Mouse (Mus musculus) cerebellum, postnatal 25 days (tissue): ENCODE data around the gene Ffar4.

ENCODE experiments used
- DNase-seq, 2 experiments: peaks; one replicate each; pipeline ENCODE4 v3.0.0; 2021; ENCODE audit warnings: mixed read lengths in 2 of 2

Gene Ffar4

DNA sequence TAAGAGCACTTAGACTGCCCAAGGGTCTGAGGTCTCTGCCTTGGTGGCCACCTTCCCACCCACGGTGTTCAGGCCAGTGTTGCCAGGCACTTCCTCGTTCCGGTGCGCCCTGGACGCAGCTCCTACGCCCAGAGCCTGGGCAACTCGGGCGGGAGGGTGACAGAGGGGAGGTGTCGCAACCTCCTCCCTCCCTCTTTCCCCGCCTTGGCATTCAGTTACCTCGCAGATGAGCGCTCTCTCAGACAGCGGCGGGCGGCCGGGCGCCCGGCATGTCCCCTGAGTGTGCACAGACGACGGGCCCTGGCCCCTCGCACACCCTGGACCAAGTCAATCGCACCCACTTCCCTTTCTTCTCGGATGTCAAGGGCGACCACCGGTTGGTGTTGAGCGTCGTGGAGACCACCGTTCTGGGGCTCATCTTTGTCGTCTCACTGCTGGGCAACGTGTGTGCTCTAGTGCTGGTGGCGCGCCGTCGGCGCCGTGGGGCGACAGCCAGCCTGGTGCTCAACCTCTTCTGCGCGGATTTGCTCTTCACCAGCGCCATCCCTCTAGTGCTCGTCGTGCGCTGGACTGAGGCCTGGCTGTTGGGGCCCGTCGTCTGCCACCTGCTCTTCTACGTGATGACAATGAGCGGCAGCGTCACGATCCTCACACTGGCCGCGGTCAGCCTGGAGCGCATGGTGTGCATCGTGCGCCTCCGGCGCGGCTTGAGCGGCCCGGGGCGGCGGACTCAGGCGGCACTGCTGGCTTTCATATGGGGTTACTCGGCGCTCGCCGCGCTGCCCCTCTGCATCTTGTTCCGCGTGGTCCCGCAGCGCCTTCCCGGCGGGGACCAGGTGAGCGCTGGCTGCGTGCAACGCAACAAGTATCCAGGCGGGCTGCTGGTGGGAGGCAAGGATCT, at the start of gene Ffar4:
Gene Ffar4 (plus strand): TSS at position 214 of the 901 bp plus-strand sequence.
- no peak for DNase-seq

- DNase-seq = no peak
Observed at GRCm38 (mm10) chr19:38049686-38050085, 47.2 kb upstream of the Ffar4 start.

GRCm38 (mm10) chr19:38053227-38054041, 43.4 kb upstream of the Ffar4 start:
- peak; percentile 19 to 47 for DNase-seq

- DNase-seq = peak in 1 of 2 experiments; percentile 84
Observed at GRCm38 (mm10) chr19:38054149-38054719, 42.6 kb upstream of the Ffar4 start.

DNA sequence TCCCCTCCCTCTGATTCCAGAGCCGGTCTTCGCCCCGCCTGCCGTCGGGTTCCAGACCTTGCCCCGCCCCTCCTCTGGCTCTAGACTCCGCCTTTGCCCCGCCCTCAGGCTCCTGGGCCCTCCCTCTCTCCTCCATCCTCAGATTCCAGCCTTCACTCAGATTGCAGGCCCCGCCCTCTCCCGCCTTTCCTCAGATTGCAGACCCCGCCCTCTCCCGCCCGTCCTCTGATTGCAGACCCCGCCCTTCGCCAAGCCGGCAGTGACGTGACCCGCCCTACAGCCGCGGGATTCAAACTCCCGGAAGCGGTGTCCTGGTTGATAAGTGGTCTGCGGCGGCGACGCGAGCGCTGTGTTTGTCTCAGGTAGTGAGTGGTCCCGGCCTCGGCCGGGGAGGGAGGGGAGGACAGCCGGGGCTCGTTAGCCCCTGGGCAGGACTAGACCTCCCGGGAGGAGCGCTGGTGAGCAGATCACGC, 42.1 kb upstream of the Ffar4 start, which contains the start of gene Cep55:
Gene Cep55 (plus strand): TSS at position 292 of the 473 bp plus-strand sequence.
- DNase-seq = peak; percentile 93 to 98

DNA sequence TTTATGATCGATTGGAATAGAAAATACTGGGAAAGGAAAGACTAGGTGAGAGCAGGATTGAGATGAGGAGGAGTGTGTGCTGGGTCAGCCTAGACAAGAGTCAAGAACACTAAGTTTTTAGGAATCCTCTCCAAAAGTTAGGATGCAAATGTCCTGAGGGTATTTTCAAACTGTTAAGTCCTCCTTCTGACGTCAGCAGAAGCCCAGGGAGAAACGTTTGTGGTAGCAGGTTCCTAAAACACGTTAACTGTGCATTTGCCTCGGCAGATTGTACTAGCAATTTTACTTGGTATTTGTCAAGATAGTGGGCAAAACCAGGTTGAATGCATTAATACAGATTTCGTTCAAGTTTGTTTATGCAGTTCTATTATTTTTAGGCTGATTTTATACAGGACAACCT, 41.1 kb upstream of the Ffar4 start:
- no peak for DNase-seq

DNA sequence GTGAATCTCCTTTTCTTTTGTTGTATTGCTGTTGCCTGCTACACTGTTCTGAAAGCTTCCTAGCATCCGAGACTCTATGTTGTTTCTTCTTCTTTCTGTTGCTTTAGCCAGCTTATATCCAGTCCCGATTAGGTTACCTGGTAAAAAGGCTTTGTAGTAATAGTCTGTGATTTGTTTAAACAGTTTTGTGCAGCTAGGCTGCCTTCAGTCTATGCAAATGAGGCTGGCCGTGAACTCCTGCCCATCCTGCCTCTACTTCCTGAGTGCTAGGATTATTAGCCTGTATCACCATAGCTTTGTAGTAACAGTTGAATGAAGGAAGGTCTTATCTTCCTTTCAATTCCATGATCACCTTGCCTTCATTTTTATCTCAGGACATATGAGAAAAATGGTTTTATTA, 40.6 kb upstream of the Ffar4 start:
- no peak for DNase-seq

DNA sequence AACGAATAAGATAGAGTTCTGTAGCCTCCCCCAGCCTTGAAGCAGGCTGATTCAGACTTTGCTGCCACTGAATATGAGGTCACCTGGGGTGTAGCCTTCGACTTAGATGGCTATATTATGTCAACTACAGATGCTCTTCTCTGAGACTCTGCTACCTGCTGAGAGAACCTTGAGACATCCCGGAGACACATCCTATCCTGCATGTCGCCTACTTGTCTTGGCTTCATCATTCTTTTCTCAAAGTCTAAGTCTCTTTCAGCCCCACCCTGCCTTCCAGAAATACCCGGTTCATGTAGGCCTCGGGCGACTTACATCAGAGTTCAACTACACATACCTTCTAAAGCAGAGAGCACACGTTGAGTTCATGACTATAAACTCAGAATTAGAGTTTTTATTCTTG, 39.9 kb upstream of the Ffar4 start:
- DNase-seq = no peak

- no peak for DNase-seq
Observed at GRCm38 (mm10) chr19:38063201-38063600, 33.7 kb upstream of the Ffar4 start.

DNA sequence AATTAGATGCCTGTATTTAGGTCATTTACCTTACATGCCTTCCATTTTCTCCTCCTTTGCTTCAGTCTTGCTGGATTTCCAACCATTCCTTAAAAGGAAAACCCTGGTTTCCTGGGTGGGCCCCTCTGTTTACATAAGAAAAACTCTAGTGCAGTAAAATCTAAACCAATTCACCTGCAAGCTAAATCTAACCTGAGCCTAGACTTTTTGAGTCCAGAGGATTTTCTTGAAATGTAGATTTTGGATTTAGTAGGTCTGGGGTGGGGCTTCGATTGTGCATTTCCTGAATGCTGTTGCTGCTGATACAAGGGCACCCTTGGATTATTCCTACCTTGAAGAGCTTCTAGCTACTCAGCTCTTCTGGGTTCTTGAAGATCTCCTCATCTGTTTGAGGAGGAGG, 32.8 kb upstream of the Ffar4 start:
- DNase-seq = no peak

DNA sequence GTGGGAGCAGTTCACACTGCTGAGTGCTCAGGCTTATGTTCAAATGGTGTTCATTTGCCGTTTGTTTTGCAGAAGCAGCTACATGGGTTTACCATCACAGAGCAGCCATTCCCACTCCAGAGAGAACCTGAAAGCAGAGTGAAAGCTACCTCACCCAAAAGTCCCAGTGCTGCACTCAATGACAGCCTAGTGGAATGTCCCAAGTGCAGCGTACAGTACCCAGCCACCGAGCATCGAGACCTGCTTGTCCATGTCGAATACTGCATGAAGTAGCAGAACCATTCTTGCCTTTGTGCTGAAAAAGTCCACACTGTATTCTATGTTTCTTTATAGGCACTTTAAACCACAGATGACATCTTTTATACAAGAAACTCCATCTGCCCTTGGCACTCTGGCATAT, 23.6 kb upstream of the Ffar4 start:
- DNase-seq = no peak

DNA sequence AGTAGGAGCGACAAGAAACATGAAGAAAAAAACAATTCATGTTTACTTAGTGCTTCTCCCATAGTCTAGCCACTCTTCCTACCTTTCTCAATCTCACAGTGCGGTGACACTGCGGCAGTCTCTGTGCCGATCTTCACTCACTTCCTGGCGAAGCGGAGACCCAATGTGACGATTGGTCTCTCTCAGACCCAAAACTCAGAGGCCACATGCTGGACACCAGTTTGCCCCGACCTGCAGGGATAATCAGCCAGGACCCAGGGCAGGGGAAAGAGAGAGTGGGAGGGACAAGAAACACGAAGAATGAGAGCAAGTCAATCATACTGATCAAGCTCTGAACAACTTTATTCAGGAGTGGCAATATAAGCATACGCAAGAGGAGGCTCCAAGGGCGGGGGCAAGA, 21.8 kb upstream of the Ffar4 start:
- no peak for DNase-seq

- DNase-seq = peak; percentile 10 to 42
Observed at GRCm38 (mm10) chr19:38076251-38076650, 20.6 kb upstream of the Ffar4 start.

DNA sequence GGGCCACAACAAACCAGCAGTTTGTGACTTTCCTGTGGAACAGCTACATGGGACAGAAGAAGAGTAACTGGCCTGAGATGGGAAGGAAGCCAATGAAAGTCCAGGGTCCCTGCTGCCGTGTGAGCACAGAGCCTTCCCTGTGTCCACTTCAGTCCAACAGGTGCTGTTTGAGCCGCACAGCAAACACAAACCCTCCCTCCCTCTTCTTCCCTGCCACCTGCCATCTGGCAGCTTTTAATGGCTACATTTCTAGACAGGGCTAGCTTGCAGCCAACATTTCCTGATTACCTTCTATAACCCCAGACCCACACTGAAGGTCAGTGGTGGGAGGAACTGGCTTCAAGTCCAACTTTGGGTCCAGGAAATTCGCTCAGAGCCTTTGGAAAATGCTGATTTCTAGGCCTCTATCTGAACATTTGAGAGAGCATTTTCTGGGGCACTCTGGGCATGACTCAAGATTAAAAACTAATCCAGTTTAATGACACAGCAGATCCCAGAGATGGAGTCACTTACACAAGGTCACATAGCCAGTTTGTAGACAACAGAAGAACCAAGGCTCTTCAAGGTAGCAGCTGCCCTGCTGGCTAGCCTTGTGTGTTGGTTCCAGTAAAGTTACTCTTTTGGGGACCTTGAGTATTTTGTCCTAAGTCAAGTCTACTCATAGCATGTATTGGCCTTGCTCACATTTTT, 18.9 kb upstream of the Ffar4 start:
- DNase-seq = peak; percentile 44 to 56

DNA sequence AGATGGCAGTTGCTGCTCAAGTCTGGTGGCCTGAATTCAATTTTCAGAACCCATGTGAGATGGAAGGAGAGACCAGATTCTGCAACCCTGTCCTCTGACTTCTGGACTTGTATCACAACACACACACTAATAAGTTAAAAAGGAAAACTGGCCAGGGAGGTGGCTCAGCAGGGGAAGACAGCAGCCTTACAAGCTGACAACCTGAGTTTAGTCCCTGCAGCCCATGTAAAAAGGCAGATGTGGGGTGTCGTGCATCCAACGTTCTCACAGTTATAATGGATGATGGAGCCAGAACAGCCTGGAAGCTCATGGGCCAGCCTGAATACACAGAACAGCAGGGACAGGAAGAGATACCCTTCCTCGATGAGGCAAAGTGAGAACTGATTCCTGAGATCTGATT, 15.5 kb upstream of the Ffar4 start:
- DNase-seq = no peak

DNA sequence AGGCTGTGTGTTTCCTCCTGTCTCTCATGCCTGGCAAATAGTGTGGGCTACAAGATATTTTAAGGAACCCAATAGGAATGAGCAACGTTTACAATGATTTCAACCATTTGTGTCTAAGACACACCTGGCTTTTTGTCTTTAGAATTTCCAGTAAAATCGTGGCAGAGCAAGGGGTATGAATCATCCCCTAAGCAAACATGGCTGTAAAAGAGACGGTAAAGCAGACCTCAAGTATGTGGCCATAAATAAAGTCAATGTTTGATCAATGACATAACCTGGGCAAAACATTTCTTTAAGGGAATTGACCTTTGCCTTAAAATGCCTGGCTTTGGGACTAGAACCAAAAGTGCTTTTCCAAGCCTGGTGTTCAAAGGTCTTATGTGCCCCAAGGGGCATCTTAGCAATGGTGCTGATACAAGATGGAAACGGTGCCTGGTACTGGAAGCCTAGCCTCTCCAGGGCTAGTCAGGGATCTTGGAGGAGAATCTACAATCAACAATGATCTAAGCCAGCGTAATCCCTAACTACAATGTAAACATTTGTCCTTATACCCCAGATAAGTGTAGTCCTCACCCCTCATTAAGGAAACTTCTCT, 13.8 kb upstream of the Ffar4 start:
- DNase-seq = no peak

- no peak for DNase-seq
Observed at GRCm38 (mm10) chr19:38085841-38086240, 11.0 kb upstream of the Ffar4 start.

DNA sequence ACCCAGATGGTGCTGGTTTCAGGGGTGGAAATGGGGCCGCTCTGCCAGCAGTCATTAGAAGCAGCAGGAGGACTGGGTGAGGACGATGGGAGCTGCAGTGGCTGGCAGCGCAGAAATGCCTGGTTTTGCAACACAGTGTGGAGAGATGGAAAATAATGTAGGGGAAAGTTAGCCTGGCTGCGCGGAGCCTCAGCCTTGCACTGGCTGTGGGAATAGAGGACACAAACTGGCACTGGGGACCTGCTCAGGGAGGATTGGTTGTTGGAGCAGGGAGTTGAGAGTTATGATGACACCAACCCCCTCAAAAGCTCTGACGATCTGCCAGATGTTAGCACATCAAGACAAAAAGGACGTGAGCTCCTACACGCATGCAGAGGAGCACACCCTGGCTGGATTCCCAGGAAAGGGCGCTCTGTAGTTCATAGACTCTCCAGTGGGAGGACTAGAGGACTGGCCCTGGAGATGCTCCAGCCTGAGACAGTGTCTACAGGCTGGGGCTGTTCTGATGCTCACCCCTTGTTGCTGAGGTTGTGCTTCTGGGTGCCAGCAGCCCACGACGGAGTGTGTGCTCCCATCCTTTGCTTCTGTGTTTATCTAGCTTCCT, 9.8 kb upstream of the Ffar4 start:
- DNase-seq = peak in 1 of 2 experiments; percentile 18

- no peak for DNase-seq
Observed at GRCm38 (mm10) chr19:38089358-38089757, 7.5 kb upstream of the Ffar4 start.

DNA sequence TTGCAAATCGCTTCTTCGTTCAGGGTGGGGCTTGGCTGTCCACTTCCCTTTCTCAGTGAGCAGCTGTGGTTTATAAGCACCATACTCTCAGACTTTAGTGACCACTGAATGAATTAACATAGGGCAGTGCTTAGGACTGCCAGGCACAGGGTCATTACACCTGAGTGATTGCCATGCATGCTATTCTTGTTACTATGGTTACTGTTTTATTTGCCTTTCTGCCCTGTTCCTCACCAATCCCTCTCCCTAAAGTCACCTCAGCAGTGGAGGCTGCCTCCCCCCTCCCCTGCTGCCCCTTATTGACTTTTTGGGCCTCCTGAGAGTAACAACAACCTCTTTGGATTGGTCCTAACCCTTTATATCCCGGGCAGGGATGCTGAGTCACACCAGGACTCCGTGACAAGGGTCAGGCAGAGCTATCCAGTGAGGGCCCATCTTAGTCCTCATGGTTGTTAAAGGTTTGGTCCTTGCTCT, 5.3 kb upstream of the Ffar4 start:
- DNase-seq = no peak

DNA sequence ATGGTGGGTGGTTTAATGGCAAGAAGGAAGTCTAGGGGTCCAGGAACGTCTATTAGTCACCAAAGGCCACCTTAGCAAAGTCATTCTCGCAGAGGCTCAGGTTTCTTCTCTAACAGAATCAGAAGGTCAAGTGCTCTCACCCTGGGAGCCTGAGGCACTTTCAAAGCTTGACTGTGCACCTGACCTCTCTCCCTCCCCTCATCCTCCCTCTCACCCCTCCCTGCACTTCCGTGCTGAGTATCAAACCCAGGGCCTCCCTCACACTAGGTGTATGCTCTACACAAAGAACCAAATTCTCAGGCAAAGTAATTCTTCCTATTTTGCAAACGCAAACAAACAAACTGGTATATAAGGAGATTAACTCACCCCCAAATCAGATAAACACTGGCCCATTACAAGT, 640 bp upstream of the Ffar4 start:
- no peak for DNase-seq

GRCm38 (mm10) chr19:38107871-38108270, 11.0 kb downstream of the Ffar4 start:
- DNase-seq = no peak
